Mouse (Mus musculus) erythroblast, embryonic 14.5 days (primary cell): Measurements from ENCODE around the gene Erg. TPM values are rescaled to one million over a fixed set of nuclear protein-coding genes. Genes with fewer than 3 reads are reported as not detected.

ENCODE experiments used
- H3K27me3 ChIP-seq: 2 replicates; pipeline ENCODE4 v1.6.1; 2012; ENCODE audit warnings: inconsistent platforms; ENCODE audit not compliant: control insufficient read depth
- H3K36me3 ChIP-seq: 2 replicates; pipeline ENCODE4 v1.6.1; 2012; ENCODE audit warnings: mild to moderate bottlenecking, inconsistent platforms; ENCODE audit not compliant: control insufficient read depth
- H3K4me1 ChIP-seq: 2 replicates; pipeline ENCODE4 v1.6.1; 2012; ENCODE audit warnings: inconsistent platforms; ENCODE audit not compliant: control insufficient read depth
- H3K4me3 ChIP-seq: replicated peaks from 2 replicates; pipeline ENCODE3; 2012; ENCODE audit warnings: moderate library complexity, mild to moderate bottlenecking, inconsistent platforms
- H3K9me3 ChIP-seq: 2 replicates; pipeline ENCODE4 v1.6.1; 2012; ENCODE audit warnings: low read length, inconsistent platforms, mixed read lengths; ENCODE audit not compliant: control insufficient read depth
- GATA1 ChIP-seq: IDR thresholded peaks from 2 replicates; pipeline ENCODE4 v1.6.1; 2012; ENCODE audit warnings: low read length, inconsistent platforms, mixed read lengths
- TAL1 ChIP-seq: IDR thresholded peaks from 3 replicates; pipeline ENCODE4 v1.6.1; 2012; ENCODE audit warnings: low read length, inconsistent platforms, mixed read lengths
- polyA plus RNA-seq: library from polyadenylated mRNA; stranded (reverse); fragments of >175 nt; gene quantifications from 2 replicates; pipeline ENCODE4 v1.2.3, GENCODE M21; 2012

Erg gene
- polyA plus RNA-seq, 1 experiment = not detected

- TF ChIP-seq TAL1 (no peak), GATA1 (no peak)
- Histone ChIP-seq H3K27me3 (peaks cover 15% of the 10 kb centered on the region), H3K9me3 (no peaks in the 10 kb centered on the region), H3K4me1 (peaks cover 14% of the 10 kb centered on the region), H3K36me3 (no peaks in the 10 kb centered on the region), H3K4me3 (no peak overlapping the region)
These were observed 144.4 kb downstream of the Erg start for GRCm38 (mm10) chr16:95442023-95442422.

DNA sequence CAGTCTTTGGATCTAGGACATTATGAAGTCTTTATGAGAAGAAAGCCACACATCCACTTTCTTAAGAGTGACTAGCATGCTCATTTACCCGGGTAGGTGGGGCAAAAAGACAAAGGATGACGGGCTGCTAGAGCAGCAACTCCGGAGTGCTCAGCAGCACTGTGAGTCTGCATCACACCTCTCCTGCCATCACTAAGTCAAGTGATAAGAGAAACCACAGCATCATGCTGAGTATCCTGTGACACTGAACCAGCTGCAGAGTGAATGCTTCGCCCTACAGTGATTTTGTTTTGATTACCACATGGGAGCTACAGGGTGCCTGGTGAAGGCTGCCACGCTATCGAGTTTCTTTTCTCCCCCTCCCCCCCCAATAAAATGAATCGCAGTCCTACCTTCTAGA lies 145.2 kb downstream of the Erg start:
- Histone ChIP-seq H3K9me3 (no peaks in the 10 kb centered on the region), H3K36me3 (no peaks in the 10 kb centered on the region), H3K27me3 (peaks cover 15% of the 10 kb centered on the region), H3K4me3 (no peak overlapping the region), H3K4me1 (peaks cover 14% of the 10 kb centered on the region)
- TF ChIP-seq TAL1 = no peak
- TF ChIP-seq GATA1 = no peak

- no peaks in the 10 kb centered on the region for H3K9me3 ChIP-seq
- TF ChIP-seq TAL1 (no peak), GATA1 (no peak)
- H3K27me3 ChIP-seq = peaks cover 15% of the 10 kb centered on the region
- peaks cover 14% of the 10 kb centered on the region for H3K4me1 ChIP-seq
- no peak overlapping the region for H3K4me3 ChIP-seq
- H3K36me3 ChIP-seq = no peaks in the 10 kb centered on the region
These were observed 146.1 kb downstream of the Erg start for GRCm38 (mm10) chr16:95440334-95440733.

GRCm38 (mm10) chr16:95439794-95440193 lies 146.6 kb downstream of the Erg start:
- Histone ChIP-seq H3K9me3 (no peaks in the 10 kb centered on the region), H3K27me3 (peaks cover 15% of the 10 kb centered on the region), H3K4me3 (no peak overlapping the region), H3K36me3 (no peaks in the 10 kb centered on the region), H3K4me1 (peaks cover 14% of the 10 kb centered on the region)
- TF ChIP-seq GATA1 = no peak
- TF ChIP-seq TAL1 = no peak

DNA sequence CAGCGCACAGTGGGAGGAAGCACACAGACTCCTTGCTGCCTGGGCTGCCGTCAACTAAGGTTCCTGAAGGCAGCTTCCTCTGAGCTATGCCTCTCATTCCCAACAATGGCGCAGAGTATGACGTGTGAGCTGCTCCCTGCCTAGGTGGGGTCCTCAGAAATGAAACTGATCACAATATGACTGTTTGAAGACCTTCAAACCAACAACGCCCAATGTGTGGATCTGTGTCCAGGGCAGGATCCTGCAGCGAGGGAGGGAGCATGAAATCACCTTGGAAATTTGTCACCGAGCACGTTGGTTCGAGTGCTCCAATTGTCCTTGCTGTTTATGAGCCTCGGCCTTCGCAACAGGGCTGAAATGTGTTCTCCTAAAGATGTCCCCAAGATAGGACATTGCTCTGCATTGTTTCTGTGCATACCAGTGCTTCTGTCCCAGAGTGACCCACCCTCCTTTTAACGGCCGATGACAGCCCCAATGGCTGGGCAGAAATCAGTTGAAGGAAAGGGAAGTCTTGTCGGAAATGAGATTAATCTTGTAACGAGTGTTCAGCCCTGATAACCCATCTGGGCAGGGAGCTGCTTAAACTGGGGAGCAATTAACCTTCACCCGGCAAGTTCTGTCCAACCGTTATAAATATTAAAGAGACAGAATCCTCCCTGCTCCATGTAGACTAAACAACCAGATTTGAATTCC lies 147.4 kb downstream of the Erg start:
- TF ChIP-seq GATA1 (no peak), TAL1 (no peak)
- Histone ChIP-seq H3K9me3 (no peaks in the 10 kb centered on the region), H3K4me3 (no peak overlapping the region), H3K4me1 (peaks cover 14% of the 10 kb centered on the region), H3K36me3 (no peaks in the 10 kb centered on the region), H3K27me3 (peaks cover 15% of the 10 kb centered on the region)

DNA sequence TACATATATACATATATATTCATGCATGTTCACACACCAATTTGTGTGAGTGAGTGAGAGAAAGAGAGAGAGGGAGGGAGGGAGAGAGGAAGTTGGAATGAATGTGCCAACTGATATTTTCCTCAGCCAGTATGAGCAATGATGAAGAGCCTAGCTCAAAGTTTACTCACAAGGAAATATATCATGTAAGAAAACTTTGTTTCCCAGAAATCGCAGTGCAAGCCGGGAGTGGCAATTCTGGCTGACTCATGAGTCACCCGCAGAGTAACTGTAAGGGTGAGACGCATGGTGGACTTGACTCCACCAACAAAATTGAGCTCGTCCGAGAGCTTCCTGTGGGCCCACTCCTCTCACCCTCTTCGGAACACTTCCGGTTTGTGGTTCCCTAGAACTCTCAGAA lies 149.8 kb downstream of the Erg start:
- Histone ChIP-seq H3K9me3 (no peaks in the 10 kb centered on the region), H3K27me3 (peaks cover 12% of the 10 kb centered on the region), H3K4me1 (peaks cover 14% of the 10 kb centered on the region), H3K4me3 (no peak overlapping the region), H3K36me3 (no peaks in the 10 kb centered on the region)
- no peak for TF ChIP-seq TAL1
- no peak for TF ChIP-seq GATA1

GRCm38 (mm10) chr16:95436051-95436450 lies 150.3 kb downstream of the Erg start:
- TF ChIP-seq TAL1 = no peak
- TF ChIP-seq GATA1 = no peak
- no peaks in the 10 kb centered on the region for H3K9me3 ChIP-seq
- H3K36me3 ChIP-seq = no peaks in the 10 kb centered on the region
- no peak overlapping the region for H3K4me3 ChIP-seq
- H3K27me3 ChIP-seq = peaks cover 12% of the 10 kb centered on the region
- peaks cover 14% of the 10 kb centered on the region for H3K4me1 ChIP-seq

GRCm38 (mm10) chr16:95434434-95434833 lies 152.0 kb downstream of the Erg start:
- Histone ChIP-seq H3K9me3 (no peaks in the 10 kb centered on the region), H3K4me1 (peaks cover 8% of the 10 kb centered on the region), H3K27me3 (peaks cover 6% of the 10 kb centered on the region; the same call in 1 of the 2 replicates), H3K4me3 (no peak overlapping the region), H3K36me3 (no peaks in the 10 kb centered on the region)
- TF ChIP-seq GATA1 = no peak

- Histone ChIP-seq H3K9me3 (no peaks in the 10 kb centered on the region), H3K36me3 (no peaks in the 10 kb centered on the region), H3K4me1 (no peaks in the 10 kb centered on the region), H3K4me3 (no peak overlapping the region), H3K27me3 (no peaks in the 10 kb centered on the region)
- TF ChIP-seq GATA1 (no peak), TAL1 (no peak)
These were observed 153.8 kb downstream of the Erg start for GRCm38 (mm10) chr16:95432540-95432971.

DNA sequence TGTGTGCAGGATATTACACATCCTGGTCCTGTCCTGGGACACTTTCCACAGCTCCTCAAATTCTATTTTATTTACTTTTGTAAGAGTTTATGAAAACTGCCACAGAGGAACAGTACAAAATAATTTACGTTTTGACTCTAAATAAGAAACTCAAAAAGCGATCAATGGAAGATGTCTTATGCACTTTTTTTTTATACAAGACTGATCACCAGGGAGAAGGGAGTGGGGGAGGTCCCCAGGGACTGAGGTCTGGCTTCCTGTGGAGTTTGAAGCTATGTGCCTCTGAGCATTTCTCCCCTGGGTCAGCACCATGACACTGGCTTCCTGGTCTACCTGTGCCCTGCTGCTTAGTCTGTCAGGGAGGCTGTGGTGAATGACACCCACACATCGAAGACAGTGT lies 156.5 kb downstream of the Erg start:
- no peaks in the 10 kb centered on the region for H3K36me3 ChIP-seq
- no peak for TF ChIP-seq TAL1
- TF ChIP-seq GATA1 = no peak
- no peak overlapping the region for H3K4me3 ChIP-seq
- no peaks in the 10 kb centered on the region for H3K27me3 ChIP-seq
- no peaks in the 10 kb centered on the region for H3K9me3 ChIP-seq
- H3K4me1 ChIP-seq = no peaks in the 10 kb centered on the region
